Mouse (Mus musculus) liver, postnatal 0 days (tissue): ENCODE results near the gene Ythdc1. TPM values are rescaled to one million over a fixed set of nuclear protein-coding genes. Genes with fewer than 3 reads are reported as not detected.

ENCODE experiments used
- ATAC-seq: fragments of 200-750 bp; cut with Nextera tagmentation; 2 replicates; pipeline ENCODE4 v1.8.0; 2017; ENCODE audit warnings: mild to moderate bottlenecking, moderate library complexity
- DNase-seq: peaks from one replicate; pipeline ENCODE4 v3.0.0-alpha.2; 2016
- H3K27ac ChIP-seq: fragments of 300-500 bp; sonication (generic); 2 replicates; pipeline ENCODE4 v1.5.1; 2014; ENCODE audit warnings: antibody characterized with exemption, moderate library complexity, mild to moderate bottlenecking, low read depth
- H3K27me3 ChIP-seq: fragments of 300-500 bp; sonication (generic); 2 replicates; pipeline ENCODE4 v1.6.1; 2014; ENCODE audit warnings: low read length, control low read depth, mixed read lengths; ENCODE audit not compliant: insufficient read depth
- H3K36me3 ChIP-seq: fragments of 300-500 bp; sonication (generic); replicated peaks from 2 replicates; pipeline ENCODE4 v1.6.1; 2014; ENCODE audit warnings: mild to moderate bottlenecking, control low read depth, low read length, moderate library complexity, mixed read lengths; ENCODE audit not compliant: insufficient read depth
- H3K4me1 ChIP-seq: fragments of 300-500 bp; sonication (generic); 2 replicates; pipeline ENCODE4 v1.6.1; 2014; ENCODE audit warnings: antibody characterized with exemption, mild to moderate bottlenecking, control low read depth; ENCODE audit not compliant: insufficient read depth
- H3K4me2 ChIP-seq: fragments of 300-500 bp; sonication (generic); 2 replicates; pipeline ENCODE4 v1.6.1; 2014; ENCODE audit warnings: low read depth, mild to moderate bottlenecking, low read length, moderate library complexity, mixed read lengths
- H3K4me3 ChIP-seq: fragments of 300-500 bp; sonication (generic); 2 replicates; pipeline ENCODE4 v1.5.1; 2014; ENCODE audit warnings: low read depth, low read length
- H3K9ac ChIP-seq: fragments of 300-500 bp; sonication (generic); replicated peaks from 2 replicates; pipeline ENCODE4 v1.6.1; 2014; ENCODE audit warnings: mild to moderate bottlenecking, moderate library complexity
- H3K9me3 ChIP-seq: fragments of 300-500 bp; sonication (generic); 2 replicates; pipeline ENCODE4 v1.6.1; 2016; ENCODE audit warnings: mild to moderate bottlenecking, control low read depth, low read length, mixed read lengths
- CTCF ChIP-seq: sonication (generic); IDR thresholded peaks from 2 replicates; pipeline ENCODE4 v1.5.1; 2016; ENCODE audit warnings: antibody characterized with exemption, low read depth
- EP300 ChIP-seq: IDR thresholded peaks from 2 replicates; pipeline ENCODE4 v1.6.1; 2016; ENCODE audit warnings: antibody characterized with exemption, low read depth, mild to moderate bottlenecking
- WGBS: fragments of 180-500 bp; shearing (Covaris S2); extraction: QIAGEN DNeasy Blood & Tissue Kit; methylation state at CpG from one replicate; pipeline ENCODE4 v1.1.7; 2014; ENCODE audit not compliant: insufficient replicate concordance; 5-methylcytosine and 5-hydroxymethylcytosine counted together
- polyA plus RNA-seq: library from polyadenylated mRNA; unstranded; fragments of >200 nt; fragmentation: Nextera tagmentation; extraction: Ambion mirVana; gene quantifications from 2 replicates; pipeline ENCODE4 v1.2.1, GENCODE M21; 2015

Gene Ythdc1
- polyA plus RNA-seq, 1 experiment from 2014 or later, result 13.0 TPM

GRCm38 (mm10) chr5:86857682-86858081 is 53.7 kb downstream of the Ythdc1 start:
- no peak for DNase-seq
- H3K36me3 ChIP-seq, result no peaks in the 10 kb centered on the region
- no peak for TF ChIP-seq CTCF
- TF ChIP-seq EP300, result no peak
- H3K4me3 ChIP-seq, result no peak overlapping the region
- H3K27ac ChIP-seq, result no peak overlapping the region
- ATAC-seq, result no peak
- no peaks in the 10 kb centered on the region for H3K4me1 ChIP-seq
- H3K4me2 ChIP-seq, result no peak overlapping the region
- WGBS, result 13% methylated on average over 1 of the region's 1 CpGs
- no peaks in the 10 kb centered on the region for H3K27me3 ChIP-seq
- no peak overlapping the region for H3K9ac ChIP-seq
- no peaks in the 10 kb centered on the region for H3K9me3 ChIP-seq

GRCm38 (mm10) chr5:86858336-86858735 is 54.3 kb downstream of the Ythdc1 start:
- Histone ChIP-seq H3K4me2 (no peak overlapping the region), H3K4me1 (no peaks in the 10 kb centered on the region), H3K9me3 (no peaks in the 10 kb centered on the region), H3K9ac (no peak overlapping the region), H3K27me3 (no peaks in the 10 kb centered on the region), H3K4me3 (no peak overlapping the region), H3K36me3 (no peaks in the 10 kb centered on the region), H3K27ac (no peak overlapping the region)
- ATAC-seq, result no peak
- 53% methylated on average over 3 of the region's 3 CpGs for WGBS
- TF ChIP-seq EP300 (no peak), CTCF (no peak)
- DNase-seq, result no peak

- Histone ChIP-seq H3K36me3 (no peaks in the 10 kb centered on the region), H3K4me3 (no peak overlapping the region), H3K9me3 (no peaks in the 10 kb centered on the region), H3K27ac (no peak overlapping the region), H3K4me1 (no peaks in the 10 kb centered on the region), H3K4me2 (no peak overlapping the region), H3K9ac (no peak overlapping the region), H3K27me3 (no peaks in the 10 kb centered on the region)
- DNase-seq, result no peak
- ATAC-seq, result no peak
- TF ChIP-seq EP300 (no peak), CTCF (no peak)
- WGBS, result 30% methylated on average over 1 of the region's 1 CpGs
Observed at GRCm38 (mm10) chr5:86871877-86872276, 67.9 kb downstream of the Ythdc1 start.

Other genes starting within 250 kb of the Ythdc1 start
- not detected in 2 replicates for gene Tmprss11f, start 171.8 kb upstream of the Ythdc1 start, polyA plus RNA-seq
- gene Tmprss11b, start 127.9 kb upstream of the Ythdc1 start, polyA plus RNA-seq, result not detected in 2 replicates
- not detected in 2 replicates for gene Tmprss11e, start 58.4 kb upstream of the Ythdc1 start, polyA plus RNA-seq
- 102 and 108 TPM in 2 replicates for gene Ugt2b34, start 102.7 kb downstream of the Ythdc1 start, polyA plus RNA-seq
- gene Ugt2b1, start 122.3 kb downstream of the Ythdc1 start, polyA plus RNA-seq, result 8.6 and 12.0 TPM in 2 replicates
- 3.7 and 4.4 TPM in 2 replicates for gene Ugt2b35, start 196.6 kb downstream of the Ythdc1 start, polyA plus RNA-seq